Mouse (Mus musculus) embryonic facial prominence, embryonic 12.5 days (tissue): ENCODE measurements around the gene Cul7. TPM values are rescaled to one million over a fixed set of nuclear protein-coding genes. Genes with fewer than 3 reads are reported as not detected.

Experiments used
- ATAC-seq: fragments of 200-750 bp; cut with Nextera tagmentation; 2 replicates; pipeline ENCODE4 v1.8.0; 2017; ENCODE audit not compliant: insufficient number of reproducible peaks, insufficient read depth, low FRiP score, low TSS enrichment
- H3K27ac ChIP-seq: fragments of 300-500 bp; sonication (generic); 2 replicates; pipeline ENCODE4 v1.5.1; 2016; ENCODE audit warnings: mild to moderate bottlenecking
- H3K27me3 ChIP-seq: fragments of 300-500 bp; sonication (generic); 2 replicates; pipeline ENCODE4 v1.6.1; 2016; ENCODE audit warnings: mild to moderate bottlenecking, moderate library complexity
- H3K36me3 ChIP-seq: fragments of 300-500 bp; sonication (generic); 2 replicates; pipeline ENCODE4 v1.6.1; 2016; ENCODE audit warnings: mild to moderate bottlenecking
- H3K4me1 ChIP-seq: fragments of 300-500 bp; sonication (generic); 2 replicates; pipeline ENCODE4 v1.6.1; 2016
- H3K4me2 ChIP-seq: fragments of 300-500 bp; sonication (generic); replicated peaks from 2 replicates; pipeline ENCODE4 v1.6.1; 2016; ENCODE audit warnings: mild to moderate bottlenecking, moderate library complexity
- H3K4me3 ChIP-seq: fragments of 300-500 bp; sonication (generic); 2 replicates; pipeline ENCODE4 v1.5.1; 2016; ENCODE audit warnings: mild to moderate bottlenecking
- H3K9ac ChIP-seq: fragments of 300-500 bp; sonication (generic); 2 replicates; pipeline ENCODE4 v1.6.1; 2016; ENCODE audit warnings: mild to moderate bottlenecking, moderate library complexity
- H3K9me3 ChIP-seq: fragments of 300-500 bp; sonication (generic); 2 replicates; pipeline ENCODE4 v1.6.1; 2016; ENCODE audit warnings: mild to moderate bottlenecking, moderate library complexity
- WGBS: fragments of 180-500 bp; shearing (Covaris S2); methylation state at CpG from one replicate; pipeline ENCODE4 v1.1.7; 2016; 5-methylcytosine and 5-hydroxymethylcytosine counted together
- polyA plus RNA-seq: library from polyadenylated mRNA; unstranded; fragments of >200 nt; fragmentation: Nextera tagmentation; extraction: Ambion mirVana; gene quantifications from 2 replicates; pipeline ENCODE4 v1.2.1, GENCODE M21; 2016

Gene Cul7
- polyA plus RNA-seq, 1 experiment from 2014 or later: 57.3 TPM

DNA sequence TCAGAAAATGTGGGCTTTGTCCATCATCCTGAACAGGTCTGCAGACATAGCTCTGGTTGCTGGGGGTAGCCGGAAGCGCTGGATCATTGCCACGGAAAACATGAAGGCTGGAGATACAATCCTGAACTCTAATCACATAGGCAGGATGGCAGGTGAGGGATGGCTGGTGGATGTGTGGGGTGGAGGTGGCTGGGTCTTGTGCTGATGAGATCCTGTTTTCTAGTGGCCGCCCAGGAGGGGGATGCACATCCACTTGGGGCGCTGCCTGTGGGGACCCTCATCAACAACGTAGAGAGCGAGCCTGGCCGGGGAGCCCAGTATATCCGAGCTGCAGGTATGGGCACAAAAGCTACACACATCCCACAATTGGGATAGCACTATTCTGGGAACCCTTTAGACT lies 1.7 kb upstream of the Cul7 start:
- no peaks in the 10 kb centered on the region for H3K9me3 ChIP-seq
- no peak overlapping the region for H3K27ac ChIP-seq
- H3K36me3 ChIP-seq: peaks cover 26% of the 10 kb centered on the region
- no peaks in the 10 kb centered on the region for H3K27me3 ChIP-seq
- no peak for ATAC-seq
- H3K4me3 ChIP-seq: no peak overlapping the region
- no peak overlapping the region for H3K9ac ChIP-seq
- peaks cover 45% of the 10 kb centered on the region for H3K4me1 ChIP-seq
- no peak overlapping the region for H3K4me2 ChIP-seq
- WGBS: 92% methylated on average over 9 of the region's 9 CpGs

- H3K36me3 ChIP-seq: peaks cover 38% of the 10 kb centered on the region
- H3K4me1 ChIP-seq: peaks cover 37% of the 10 kb centered on the region
- H3K27ac ChIP-seq: peak overlapping the region; percentile 96
- peak overlapping the region; percentile 85 for H3K4me2 ChIP-seq
- WGBS: 29% methylated on average over 15 of the region's 15 CpGs
- no peaks in the 10 kb centered on the region for H3K27me3 ChIP-seq
- no peak for ATAC-seq
- no peaks in the 10 kb centered on the region for H3K9me3 ChIP-seq
- peak overlapping the region; percentile 88 for H3K9ac ChIP-seq
- H3K4me3 ChIP-seq: peak overlapping the region; percentile 78
Observed at GRCm38 (mm10) chr17:46649811-46650210, 326 bp upstream of the Cul7 start.

DNA sequence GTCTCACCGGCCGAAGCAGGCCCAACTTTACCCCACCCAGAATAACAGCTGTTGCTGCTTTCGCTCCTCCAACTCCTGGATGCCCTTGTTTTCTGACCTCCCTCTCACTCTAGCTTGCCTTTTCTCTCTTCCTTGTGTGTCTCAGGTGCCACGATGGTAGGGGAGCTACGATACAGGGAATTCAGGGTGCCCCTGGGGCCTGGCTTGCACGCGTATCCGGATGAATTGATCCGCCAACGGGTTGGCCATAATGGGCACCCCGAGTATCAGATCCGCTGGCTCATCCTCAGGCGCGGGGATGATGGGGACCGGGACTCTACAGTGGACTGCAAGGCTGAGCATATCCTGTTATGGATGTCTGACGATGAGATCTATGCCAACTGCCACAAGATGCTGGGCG lies 1.2 kb downstream of the Cul7 start:
- H3K4me3 ChIP-seq: peak overlapping the region; percentile 78
- H3K27ac ChIP-seq: peak overlapping the region; percentile 96
- H3K27me3 ChIP-seq: no peaks in the 10 kb centered on the region
- WGBS: 74% methylated on average over 17 of the region's 17 CpGs
- H3K4me1 ChIP-seq: peaks cover 33% of the 10 kb centered on the region
- peaks cover 51% of the 10 kb centered on the region for H3K36me3 ChIP-seq
- no peaks in the 10 kb centered on the region for H3K9me3 ChIP-seq
- H3K4me2 ChIP-seq: peak overlapping the region; percentile 85
- peak overlapping the region; percentile 88 for H3K9ac ChIP-seq
- ATAC-seq: no peak

DNA sequence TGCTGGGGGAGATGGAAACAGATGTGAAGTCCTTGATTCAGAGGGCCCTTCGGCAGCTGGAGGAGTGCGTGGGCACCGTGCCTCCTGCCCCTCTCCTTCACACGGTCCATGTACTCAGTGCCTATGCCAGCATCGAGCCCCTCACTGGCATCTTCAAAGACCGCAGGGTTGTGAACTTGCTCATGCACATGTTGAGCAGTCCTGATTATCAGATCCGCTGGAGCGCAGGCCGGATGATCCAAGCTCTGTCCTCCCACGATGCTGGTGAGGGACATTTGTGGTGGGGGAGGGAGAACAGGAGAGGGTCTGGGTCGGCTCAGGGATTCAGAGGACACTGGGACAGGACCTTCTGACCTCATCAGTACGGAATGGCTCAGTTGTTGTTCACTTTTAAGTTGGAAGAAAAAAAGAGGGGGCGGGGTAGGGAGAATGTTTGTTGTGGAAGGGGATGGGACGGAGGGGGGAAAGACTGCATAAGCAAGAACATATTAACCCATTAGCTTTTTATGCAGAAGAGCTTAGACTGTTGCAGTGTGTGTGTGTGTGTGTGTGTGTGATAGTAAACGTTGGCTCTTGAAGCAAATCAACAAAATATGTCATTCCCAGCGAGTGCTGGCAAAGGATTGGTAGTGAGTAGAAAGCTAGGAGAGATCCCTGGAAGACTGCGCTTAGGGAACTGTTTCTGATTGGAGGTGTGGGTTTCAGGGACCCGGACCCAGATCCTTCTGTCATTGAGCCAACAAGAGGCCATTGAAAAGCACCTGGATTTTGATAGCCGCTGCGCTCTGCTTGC lies 1.8 kb downstream of the Cul7 start:
- 73% methylated on average over 20 of the region's 20 CpGs for WGBS
- H3K4me2 ChIP-seq: peak overlapping the region; percentile 85
- no peak overlapping the region for H3K27ac ChIP-seq
- H3K36me3 ChIP-seq: peaks cover 57% of the 10 kb centered on the region
- H3K27me3 ChIP-seq: no peaks in the 10 kb centered on the region
- H3K9me3 ChIP-seq: no peaks in the 10 kb centered on the region
- peaks cover 29% of the 10 kb centered on the region for H3K4me1 ChIP-seq
- H3K9ac ChIP-seq: peak overlapping the region; percentile 88
- peak overlapping the region; percentile 78 for H3K4me3 ChIP-seq
- no peak for ATAC-seq

GRCm38 (mm10) chr17:46656054-46656453 lies 5.9 kb downstream of the Cul7 start:
- Histone ChIP-seq H3K4me1 (peaks cover 18% of the 10 kb centered on the region), H3K27me3 (no peaks in the 10 kb centered on the region), H3K4me3 (no peak overlapping the region), H3K36me3 (peaks cover 90% of the 10 kb centered on the region), H3K4me2 (no peak overlapping the region), H3K9ac (no peak overlapping the region), H3K9me3 (no peaks in the 10 kb centered on the region), H3K27ac (no peak overlapping the region)
- ATAC-seq: no peak
- 84% methylated on average over 6 of the region's 6 CpGs for WGBS

DNA sequence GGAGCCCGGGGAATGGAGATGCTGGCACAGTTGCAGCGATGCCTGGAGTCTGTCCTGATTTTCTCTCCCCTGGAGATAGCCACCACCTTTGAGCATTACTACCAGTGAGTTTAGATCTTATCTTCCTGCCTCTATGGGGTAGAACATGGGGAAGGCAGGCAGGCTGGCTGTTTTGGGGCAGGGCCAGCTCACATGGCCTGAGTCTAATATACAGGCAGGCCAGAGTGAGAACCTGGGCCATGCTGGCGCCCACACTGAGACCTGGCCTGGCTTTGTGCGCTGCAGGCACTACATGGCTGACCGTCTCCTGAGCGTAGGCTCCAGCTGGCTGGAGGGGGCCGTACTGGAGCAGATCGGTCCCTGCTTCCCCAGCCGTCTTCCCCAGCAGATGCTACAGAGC lies 11.2 kb downstream of the Cul7 start:
- H3K27ac ChIP-seq: no peak overlapping the region
- peaks cover 94% of the 10 kb centered on the region for H3K36me3 ChIP-seq
- no peaks in the 10 kb centered on the region for H3K4me1 ChIP-seq
- H3K9ac ChIP-seq: no peak overlapping the region
- no peak overlapping the region for H3K4me3 ChIP-seq
- no peaks in the 10 kb centered on the region for H3K27me3 ChIP-seq
- 96% methylated on average over 9 of the region's 9 CpGs for WGBS
- ATAC-seq: no peak
- no peak overlapping the region for H3K4me2 ChIP-seq
- no peaks in the 10 kb centered on the region for H3K9me3 ChIP-seq

- WGBS: 85% methylated on average over 12 of the region's 12 CpGs
- no peaks in the 10 kb centered on the region for H3K9me3 ChIP-seq
Observed at GRCm38 (mm10) chr17:46661981-46662380, 11.8 kb downstream of the Cul7 start.

DNA sequence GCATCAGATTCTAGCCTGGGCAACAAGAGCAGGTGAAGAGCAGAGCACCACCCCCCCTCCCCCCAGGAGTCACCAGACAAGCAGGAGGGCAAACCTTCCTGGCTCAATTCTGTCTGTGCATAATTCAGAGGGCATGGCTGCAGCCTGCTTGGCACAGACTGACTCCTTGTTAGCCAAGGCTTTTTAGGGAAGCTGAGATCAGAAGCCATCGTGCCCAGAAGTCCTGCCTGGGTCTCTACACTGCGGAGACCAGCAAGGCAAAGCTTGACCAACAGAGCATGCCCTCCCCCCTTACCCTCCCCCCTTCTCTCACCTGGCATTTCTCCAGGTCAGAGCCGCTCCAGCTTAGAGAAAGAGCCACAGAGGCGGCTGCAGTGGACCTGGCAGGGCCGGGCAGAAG lies 12.6 kb downstream of the Cul7 start:
- H3K4me3 ChIP-seq: no peak overlapping the region
- no peak overlapping the region for H3K4me2 ChIP-seq
- peaks cover 90% of the 10 kb centered on the region for H3K36me3 ChIP-seq
- H3K9me3 ChIP-seq: no peaks in the 10 kb centered on the region
- H3K4me1 ChIP-seq: no peaks in the 10 kb centered on the region
- ATAC-seq: no peak
- no peak overlapping the region for H3K27ac ChIP-seq
- WGBS: 88% methylated on average over 5 of the region's 5 CpGs
- no peaks in the 10 kb centered on the region for H3K27me3 ChIP-seq
- H3K9ac ChIP-seq: no peak overlapping the region

More at GRCm38 (mm10) chr17:46661981-46662380, 11.8 kb downstream of the Cul7 start:
- H3K36me3 ChIP-seq: peaks cover 92% of the 10 kb centered on the region
- H3K27me3 ChIP-seq: no peaks in the 10 kb centered on the region
- H3K4me1 ChIP-seq: no peaks in the 10 kb centered on the region
- no peak overlapping the region for H3K9ac ChIP-seq
- H3K4me2 ChIP-seq: no peak overlapping the region
- no peak overlapping the region for H3K27ac ChIP-seq
- H3K4me3 ChIP-seq: no peak overlapping the region
- ATAC-seq: no peak

- 89% methylated on average over 16 of the region's 16 CpGs for WGBS
- H3K36me3 ChIP-seq: peaks cover 67% of the 10 kb centered on the region
- H3K27me3 ChIP-seq: no peaks in the 10 kb centered on the region
Observed at GRCm38 (mm10) chr17:46667712-46668111, 17.6 kb downstream of the Cul7 start.

GRCm38 (mm10) chr17:46669911-46670310 lies 19.8 kb downstream of the Cul7 start:
- Histone ChIP-seq H3K9ac (no peak overlapping the region), H3K4me1 (peaks cover 15% of the 10 kb centered on the region), H3K4me3 (no peak overlapping the region), H3K27ac (no peak overlapping the region), H3K9me3 (no peaks in the 10 kb centered on the region), H3K4me2 (no peak overlapping the region), H3K27me3 (no peaks in the 10 kb centered on the region), H3K36me3 (peaks cover 50% of the 10 kb centered on the region)
- WGBS: 94% methylated on average over 10 of the region's 10 CpGs
- no peak for ATAC-seq

More at GRCm38 (mm10) chr17:46667712-46668111, 17.6 kb downstream of the Cul7 start:
- Histone ChIP-seq H3K9ac (no peak overlapping the region), H3K4me1 (no peaks in the 10 kb centered on the region), H3K27ac (no peak overlapping the region), H3K4me3 (no peak overlapping the region), H3K4me2 (no peak overlapping the region), H3K9me3 (no peaks in the 10 kb centered on the region)
- ATAC-seq: no peak

GRCm38 (mm10) chr17:46673850-46674529 lies 23.9 kb downstream of the Cul7 start, which contains the start of gene Rrp36:
Gene Rrp36 (minus strand): TSS chr17:46674352.
- Histone ChIP-seq H3K4me2 (peak within 1 kb of the TSS; percentile 79), H3K9me3 (no peaks in the 10 kb centered on the region), H3K36me3 (peaks cover 60% of the 10 kb centered on the region), H3K4me1 (peaks cover 26% of the 10 kb centered on the region), H3K4me3 (peak within 1 kb of the TSS; percentile 89), H3K9ac (peak within 1 kb of the TSS; percentile 78), H3K27ac (peak within 1 kb of the TSS; percentile 97), H3K27me3 (no peaks in the 10 kb centered on the region)
- peak; percentile 91 for ATAC-seq
- WGBS: 1% methylated on average over 43 of the region's 43 CpGs
